Mouse (Mus musculus) gastrocnemius, postnatal 14 days (tissue): ENCODE measurements around the gene Zfand3. TPM values are rescaled to one million over a fixed set of nuclear protein-coding genes. Genes with fewer than 3 reads are reported as not detected.

Experiments used
- DNase-seq: peaks from one replicate; pipeline ENCODE4 v3.0.0; 2021; ENCODE audit warnings: mixed read lengths
- intact Hi-C: fragments of 180-260 bp; cut with DNase I; formaldehyde crosslinking; loops from one replicate; pipeline ENCODE4 v1.15.1; 2025; ENCODE audit warnings: low total_unique reads
- total RNA-seq, 2 experiments: library from RNA; stranded (reverse); gene quantifications; 2 replicates each; pipeline ENCODE4 v1.2.3; 2021

The Zfand3 gene
- total RNA-seq, 2 experiments from 2014 or later = 85.6 to 105 TPM

DNA sequence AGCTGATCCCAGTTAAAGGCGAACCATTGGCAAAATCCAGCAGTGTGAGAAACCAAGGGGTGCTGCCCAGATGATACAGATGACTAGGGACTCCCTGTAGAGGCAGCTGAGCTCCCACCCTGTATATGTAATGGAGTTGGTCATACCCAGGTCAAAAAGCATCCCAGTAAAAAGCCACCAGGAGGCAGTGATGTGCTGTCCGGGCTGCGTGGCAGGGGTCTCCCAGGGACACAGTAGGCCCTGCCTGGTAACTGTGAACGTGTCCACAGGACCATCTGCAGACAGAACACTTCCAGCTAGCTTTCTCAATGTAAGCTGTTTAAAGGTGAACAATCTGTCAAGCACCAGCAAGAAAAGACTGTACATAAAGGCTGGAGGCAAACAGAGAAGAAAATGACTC lies 228.2 kb downstream of the Zfand3 start:
- no peak for DNase-seq
- intact Hi-C loops = no loop called here

- DNase-seq = no peak
- intact Hi-C loops = no loop called here
Observed at GRCm38 (mm10) chr17:30235380-30235779, 230.8 kb downstream of the Zfand3 start.

DNA sequence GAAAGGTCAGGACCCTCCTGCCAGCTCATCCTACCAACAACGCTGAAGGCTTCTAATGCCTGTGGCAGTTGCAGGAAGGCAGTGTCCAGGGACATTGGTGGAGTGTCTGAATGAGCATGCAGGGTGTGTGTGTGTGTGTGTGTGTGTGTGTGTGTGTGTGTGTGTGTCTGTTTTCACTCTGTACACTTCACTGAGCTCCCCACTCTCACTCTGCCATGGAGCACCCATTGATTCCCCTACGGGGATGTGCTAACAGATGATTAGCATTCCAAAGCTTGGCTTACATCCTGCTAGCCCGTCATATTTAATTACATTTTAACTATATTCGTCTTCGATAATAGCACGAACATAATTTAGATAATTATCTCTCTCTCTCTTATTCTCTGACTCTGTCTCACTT lies 232.1 kb downstream of the Zfand3 start:
- intact Hi-C loops = no loop called here
- DNase-seq = no peak

GRCm38 (mm10) chr17:30237600-30237999 lies 233.1 kb downstream of the Zfand3 start:
- no peak for DNase-seq
- intact Hi-C loops = no loop called here

DNA sequence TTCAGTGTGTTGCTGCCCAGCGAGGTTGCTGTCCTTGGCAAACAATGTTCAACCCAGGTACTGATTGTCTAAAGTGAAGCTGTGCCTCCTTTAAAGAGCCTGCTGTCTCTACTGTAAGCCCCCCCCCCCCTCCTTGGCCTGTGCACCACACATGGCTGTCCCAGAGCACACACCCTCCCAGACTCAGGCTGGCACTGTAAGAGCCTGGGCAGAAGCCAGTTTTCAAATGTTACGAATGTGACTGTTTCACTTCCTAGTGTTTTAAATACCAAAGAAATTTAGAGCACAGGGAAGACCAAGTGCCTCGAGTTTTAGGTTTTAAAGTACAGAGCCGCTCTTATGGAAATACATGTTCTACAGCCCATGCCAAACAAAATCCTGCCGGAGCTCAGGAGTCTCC lies 234.9 kb downstream of the Zfand3 start:
- intact Hi-C loops = no loop called here
- DNase-seq = no peak

DNA sequence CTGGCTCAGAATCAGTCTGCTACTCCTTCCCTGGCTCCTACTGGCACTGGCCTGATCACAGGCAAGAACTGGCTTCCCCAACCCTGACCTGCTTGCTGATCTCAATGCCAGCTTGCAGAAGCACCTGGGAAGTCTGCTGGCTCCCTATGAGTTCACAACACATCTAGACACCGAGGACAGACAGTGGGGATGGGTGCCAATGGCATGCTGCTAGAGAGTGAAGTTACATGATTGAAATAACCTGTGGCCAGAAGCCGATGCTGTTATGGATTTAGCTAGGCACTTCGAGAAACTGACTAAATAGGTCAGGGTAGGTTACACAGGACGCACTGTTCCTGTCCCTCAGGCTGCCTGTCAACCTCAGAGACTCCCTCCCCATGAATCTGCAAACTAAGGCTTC lies 236.1 kb downstream of the Zfand3 start:
- intact Hi-C loops = no loop called here
- peak; percentile 21 for DNase-seq

- DNase-seq = no peak
- intact Hi-C loops = no loop called here
Observed at GRCm38 (mm10) chr17:30241061-30241460, 236.5 kb downstream of the Zfand3 start.

DNA sequence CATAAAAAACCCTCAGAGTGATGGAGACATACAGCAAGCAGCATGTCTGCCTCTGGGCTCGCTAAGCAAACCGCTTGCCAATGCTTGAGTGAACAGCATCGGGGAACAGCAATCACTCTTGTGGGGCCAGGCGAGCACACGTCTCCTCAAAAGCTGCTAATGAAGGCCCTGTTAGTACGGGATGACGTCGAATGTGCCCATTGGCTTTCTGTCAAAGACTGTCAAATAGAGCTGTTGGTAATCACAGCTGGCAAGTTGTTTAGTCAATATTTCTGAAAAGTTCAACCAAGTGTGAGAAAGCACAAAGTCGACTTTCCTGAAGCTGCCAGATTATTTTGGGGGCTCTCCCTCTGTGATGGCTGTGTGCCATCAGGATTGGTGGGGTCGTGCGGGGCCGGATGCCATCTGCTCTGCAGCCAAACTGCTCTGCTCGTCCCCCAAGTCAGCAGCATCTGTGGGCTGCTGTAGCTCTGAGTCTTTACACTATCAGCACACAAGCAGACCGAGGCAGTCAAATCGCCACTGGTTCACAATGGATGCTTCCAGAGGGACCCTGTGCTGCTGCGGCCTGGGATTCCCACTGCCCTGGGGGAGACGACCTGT lies 237.3 kb downstream of the Zfand3 start:
- intact Hi-C loops = no loop called here
- DNase-seq = no peak

DNA sequence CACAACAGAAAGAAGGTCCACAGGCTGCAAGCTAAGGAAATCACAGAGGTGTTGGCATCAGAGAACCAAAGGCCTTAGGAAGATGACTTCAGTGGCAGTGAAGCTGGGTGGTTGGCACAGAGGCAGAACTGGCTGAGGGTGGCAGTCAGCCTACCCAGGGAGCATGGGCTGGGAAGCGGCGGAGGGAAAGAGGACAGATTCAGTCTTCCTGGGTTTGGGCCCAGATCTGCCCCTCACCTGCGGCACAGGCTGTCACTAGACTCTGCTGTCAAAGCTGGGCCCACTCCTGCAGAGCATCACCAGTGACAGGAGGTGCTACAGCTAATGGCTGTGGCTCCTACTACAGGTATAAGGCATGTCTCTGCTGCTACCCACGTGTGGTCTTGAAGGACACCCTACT lies 238.1 kb downstream of the Zfand3 start:
- no peak for DNase-seq
- intact Hi-C loops = no loop called here

- intact Hi-C loops = no loop called here
- DNase-seq = no peak
Observed at GRCm38 (mm10) chr17:30243540-30243939, 239.0 kb downstream of the Zfand3 start.

DNA sequence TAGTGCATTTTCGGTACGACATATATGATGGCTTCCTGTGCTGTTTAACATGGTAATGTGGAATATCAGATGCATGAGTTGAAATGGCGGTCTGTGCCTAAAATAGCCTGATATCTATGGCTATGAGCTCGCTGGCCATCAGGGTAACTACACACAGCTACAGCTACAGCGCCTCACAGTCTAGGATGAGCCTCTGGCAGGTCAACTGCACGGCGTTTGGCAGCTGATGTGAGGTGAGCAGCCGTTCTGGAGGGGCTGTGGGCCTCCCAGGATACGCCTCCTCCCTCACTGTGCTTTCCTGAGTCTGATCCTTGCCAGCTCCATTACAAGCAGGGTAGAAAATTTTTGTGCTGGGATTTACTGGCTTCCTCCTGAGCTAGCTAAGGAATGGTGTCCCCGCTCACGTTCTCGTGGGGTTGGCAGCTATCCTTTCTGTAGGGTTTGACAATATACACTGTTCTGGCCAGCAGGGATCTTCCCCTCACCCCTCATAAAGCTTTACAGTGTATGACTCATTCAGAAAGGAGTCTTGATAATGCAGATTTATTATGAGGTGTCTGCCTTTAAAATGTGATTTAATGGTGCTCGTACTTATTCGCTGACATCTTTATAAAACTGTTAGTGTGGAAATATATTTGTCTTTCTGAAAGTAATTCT lies 240.2 kb downstream of the Zfand3 start:
- no peak for DNase-seq
- intact Hi-C loops = no loop called here

DNA sequence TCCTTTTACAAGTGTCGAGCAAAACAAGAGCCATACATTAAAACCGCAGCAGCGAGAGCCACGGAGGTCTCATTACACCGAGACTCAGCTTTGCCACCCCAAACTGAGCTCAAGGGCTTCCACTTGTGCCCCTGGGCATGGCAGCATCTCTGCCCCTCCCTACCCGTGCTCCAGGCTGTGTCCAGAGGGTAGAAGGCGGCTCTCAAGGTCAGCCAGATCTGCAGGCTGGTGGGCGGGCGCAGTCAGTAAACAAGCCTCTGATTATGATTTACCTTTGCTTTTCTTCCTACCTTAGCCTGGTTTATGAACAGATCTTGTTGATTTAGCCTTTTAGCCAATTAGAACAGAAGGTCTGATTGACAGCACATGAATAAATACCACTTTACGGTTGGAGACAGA lies 240.8 kb downstream of the Zfand3 start:
- intact Hi-C loops = no loop called here
- DNase-seq = no peak

DNA sequence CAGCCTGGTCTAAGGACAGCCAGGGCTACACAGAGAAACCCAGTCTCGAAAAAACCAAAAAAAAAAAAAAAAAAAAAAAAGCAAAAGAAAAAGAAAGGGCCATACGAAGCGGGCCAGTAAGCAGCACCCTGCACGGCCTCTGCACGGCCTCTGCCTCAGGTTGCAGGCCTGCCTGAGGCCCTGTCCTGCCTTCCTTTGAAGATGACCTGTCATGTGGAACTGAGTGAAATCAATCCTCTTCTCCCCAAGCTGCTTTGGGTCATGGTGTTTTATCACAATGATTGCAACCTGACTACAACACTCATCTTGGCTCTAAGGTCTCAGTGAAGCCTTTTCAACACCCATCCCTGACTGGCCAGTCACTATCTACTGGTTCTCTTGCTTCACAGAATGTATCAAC lies 248.5 kb downstream of the Zfand3 start:
- no peak for DNase-seq
- intact Hi-C loops = no loop called here

- intact Hi-C loops = no loop called here
- no peak for DNase-seq
Observed at GRCm38 (mm10) chr17:30253924-30254323, 249.4 kb downstream of the Zfand3 start.

GRCm38 (mm10) chr17:30255928-30256560 lies 251.5 kb downstream of the Zfand3 start:
- intact Hi-C loops = no loop called here
- no peak for DNase-seq

DNA sequence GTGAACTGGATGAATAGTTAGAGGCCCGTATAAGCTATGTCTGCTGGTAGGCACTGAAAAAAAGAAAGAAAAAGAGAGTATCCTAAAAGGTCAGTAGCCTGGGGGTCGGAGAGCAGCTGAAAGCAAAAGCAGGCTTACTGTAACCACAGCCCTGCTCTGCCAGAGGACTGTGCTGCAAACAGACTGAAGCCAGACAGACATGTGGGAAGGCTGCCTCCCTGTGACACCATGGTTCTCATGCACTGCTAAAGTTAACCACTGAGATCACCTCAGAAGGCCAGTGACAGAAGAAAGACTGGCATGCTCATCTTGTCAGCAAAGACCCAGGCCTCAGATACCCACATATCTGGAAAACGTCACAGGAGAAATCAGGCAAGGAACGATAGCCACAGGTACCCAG lies 253.9 kb downstream of the Zfand3 start:
- DNase-seq = peak; percentile 31

DNA sequence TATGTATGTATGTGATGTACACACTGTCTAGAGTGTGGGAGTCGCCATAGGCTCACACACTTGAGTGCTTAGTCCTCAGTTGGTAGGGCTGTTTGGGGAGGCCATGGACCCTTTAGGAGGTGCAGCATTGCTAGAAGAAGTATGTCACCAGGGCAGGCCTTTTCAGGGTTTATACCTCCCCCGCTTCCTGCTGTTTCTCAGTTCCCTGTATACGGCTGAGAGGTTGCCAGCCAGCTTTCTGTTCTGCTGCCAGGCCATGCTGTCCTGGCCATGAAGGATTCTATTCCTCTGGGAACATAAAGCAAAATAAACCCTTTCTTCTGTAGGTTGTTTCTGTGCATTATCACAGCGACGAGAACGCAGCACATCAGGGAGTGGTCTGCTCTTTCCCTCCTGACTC lies 255.4 kb downstream of the Zfand3 start:
- intact Hi-C loops = no loop called here
- no peak for DNase-seq

More for the DNA sequence above, 253.9 kb downstream of the Zfand3 start:
- intact Hi-C loops = no loop called here
